Mouse (Mus musculus) kidney, adult 10 weeks (tissue): Measurements from ENCODE around the gene Casp7. TPM values are rescaled to one million over a fixed set of nuclear protein-coding genes. Genes with fewer than 3 reads are reported as not detected.

Source experiments
- polyA plus RNA-seq: library from polyadenylated mRNA; stranded (reverse); fragments of 350-450 nt; fragmentation: Illumina TruSeq; extraction: RNeasy Lipid Tissue Mini Kit (QIAGEN cat#74804); gene quantifications from one replicate; pipeline ENCODE4 v1.2.3, GENCODE M21; 2014; ENCODE audit warnings: low read depth, low replicate concordance

Gene Casp7
- polyA plus RNA-seq, result 13.9 TPM

GRCm38 (mm10) chr19:56396669-56397621, at the start of gene Casp7:
TSS of gene Casp7 (plus strand) at chr19:56397129.

GRCm38 (mm10) chr19:56389879-56390278, 7.0 kb upstream of the Casp7 start, which contains the start of gene Nrap:
TSS of gene Nrap (minus strand) at chr19:56390037.

GRCm38 (mm10) chr19:56461522-56462101, 64.7 kb downstream of the Casp7 start, which contains the start of gene Plekhs1:
TSS of gene Plekhs1 (plus strand) at chr19:56461640.

Other genes starting within 250 kb of the Casp7 start
- 69.6 TPM for gene Habp2, start 110.0 kb upstream of the Casp7 start, polyA plus RNA-seq
- not detected for gene Nrap, start 7.1 kb upstream of the Casp7 start, polyA plus RNA-seq
- gene Plekhs1, start 64.5 kb downstream of the Casp7 start, polyA plus RNA-seq, result not detected
- 46.9 TPM for gene Dclre1a, start 151.1 kb downstream of the Casp7 start, polyA plus RNA-seq
- 10.8 TPM for gene Nhlrc2, start 151.1 kb downstream of the Casp7 start, polyA plus RNA-seq